Mouse (Mus musculus): ENCODE data around the gene Cx3cr1.

The Cx3cr1 gene

DNA sequence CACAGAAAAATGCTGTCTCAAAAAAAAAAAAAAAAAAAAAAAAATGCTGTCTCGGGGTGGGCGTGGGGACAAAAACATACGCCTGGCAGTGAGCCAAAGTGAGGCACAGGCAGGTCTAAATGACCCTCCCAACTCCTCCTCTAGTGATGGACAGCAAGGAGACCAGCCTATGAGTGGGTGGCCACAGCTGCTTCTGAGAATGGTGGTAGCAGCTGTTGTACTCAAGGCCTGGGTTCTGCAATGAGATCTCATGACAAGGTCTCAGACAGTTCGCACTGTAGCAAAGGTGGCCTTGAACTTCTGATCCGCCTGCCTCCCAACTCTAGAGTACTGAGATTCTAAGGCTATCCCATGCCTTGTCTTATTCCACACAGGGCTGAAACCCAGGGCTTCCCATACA, 128.3 kb downstream of the Cx3cr1 start:
- DNase-seq (ENCODE audit: low spot score in 2 of 2): peak in 1 of 2 experiments; percentile 3

GRCm38 (mm10) chr9:119939646-119940045, 130.0 kb downstream of the Cx3cr1 start:
- DNase-seq (ENCODE audit: low spot score in 2 of 2): no peak

DNA sequence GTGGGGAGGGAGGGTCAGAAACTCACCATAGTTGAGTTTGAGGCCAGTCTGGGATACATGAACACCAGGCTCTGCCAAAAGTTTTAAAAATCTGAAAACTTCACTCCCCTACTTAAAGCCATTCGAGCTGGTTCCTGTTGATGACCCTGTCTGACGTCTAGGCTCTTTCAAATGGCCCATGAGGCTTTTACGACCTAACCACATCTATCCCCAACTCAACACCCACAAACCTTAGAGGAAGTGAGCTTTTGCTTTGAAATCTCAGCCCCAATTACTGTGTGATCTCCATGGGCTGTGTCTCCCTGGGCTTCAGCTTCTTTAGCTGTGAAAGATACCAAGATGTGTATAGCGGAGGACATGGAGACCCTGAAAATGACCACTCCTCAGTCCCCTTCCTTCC, 131.2 kb downstream of the Cx3cr1 start:
- DNase-seq (ENCODE audit: low spot score in 2 of 2): no peak

- DNase-seq (ENCODE audit: low spot score in 2 of 2): peak; percentile 88 to 92
These were observed 132.5 kb downstream of the Cx3cr1 start, which contains the start of the genes Gorasp1 and Ttc21a for GRCm38 (mm10) chr9:119937005-119937773. TSS of gene Gorasp1 (minus strand) at chr9:119937565. TSS of gene Ttc21a (plus strand) at chr9:119937606.

DNA sequence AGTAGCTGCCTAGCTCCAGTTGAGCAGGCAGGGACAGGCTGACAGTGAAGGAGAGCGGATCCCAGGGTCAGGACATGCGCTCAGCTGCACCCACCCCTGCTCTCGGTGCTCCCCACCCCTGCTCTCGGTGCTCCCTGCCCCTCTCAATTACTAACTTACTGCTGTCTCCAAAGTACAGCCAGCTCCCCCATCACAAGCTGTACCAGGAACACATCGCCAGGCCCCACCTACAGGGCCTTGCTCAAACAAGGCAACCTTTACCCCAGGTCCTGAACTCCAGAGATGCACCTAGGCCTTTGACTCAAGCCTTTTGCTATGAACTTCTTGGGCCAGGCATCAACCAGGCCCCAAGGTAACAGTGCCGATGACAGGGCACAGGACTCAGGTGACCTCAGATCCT, 136.0 kb downstream of the Cx3cr1 start:
- DNase-seq (ENCODE audit: low spot score in 2 of 2): no peak

- no peak for DNase-seq (ENCODE audit: low spot score in 2 of 2)
These were observed 137.3 kb downstream of the Cx3cr1 start for GRCm38 (mm10) chr9:119932358-119932757.

GRCm38 (mm10) chr9:119926497-119926896, 143.2 kb downstream of the Cx3cr1 start:
- DNase-seq (ENCODE audit: low spot score in 2 of 2): no peak

GRCm38 (mm10) chr9:119925729-119926128, 143.9 kb downstream of the Cx3cr1 start:
- DNase-seq (ENCODE audit: low spot score in 2 of 2): no peak

DNA sequence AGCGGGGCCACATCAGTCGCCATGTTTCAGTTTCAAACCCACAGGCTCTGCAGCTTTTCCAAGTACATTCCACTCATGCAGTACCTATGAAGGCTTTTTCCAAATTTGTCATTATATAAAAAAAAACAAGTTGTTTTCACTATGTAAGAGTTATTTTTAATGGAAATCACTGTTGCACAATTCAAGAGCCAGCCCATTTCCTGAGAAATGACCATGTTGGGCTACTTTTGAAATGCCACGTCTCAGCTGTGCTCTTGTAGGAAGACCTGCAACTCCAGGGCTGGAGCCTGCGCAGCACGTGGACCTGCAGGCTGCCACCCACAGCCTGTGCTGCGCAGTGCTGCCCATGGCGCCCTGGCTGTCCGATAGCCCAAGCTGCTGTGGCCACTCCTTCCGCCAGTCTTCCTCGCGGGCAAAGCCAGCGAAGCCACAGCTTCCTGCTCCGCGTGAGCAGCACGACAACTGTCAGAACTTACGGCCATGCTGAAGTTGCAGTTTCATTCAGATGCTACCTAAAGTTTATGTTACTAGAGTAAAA, 144.5 kb downstream of the Cx3cr1 start:
- no peak for DNase-seq (ENCODE audit: low spot score in 2 of 2)

GRCm38 (mm10) chr9:119923462-119923861, 146.2 kb downstream of the Cx3cr1 start:
- DNase-seq (ENCODE audit: low spot score in 2 of 2): no peak

GRCm38 (mm10) chr9:119919858-119920257, 149.8 kb downstream of the Cx3cr1 start:
- DNase-seq (ENCODE audit: low spot score in 2 of 2): no peak

DNA sequence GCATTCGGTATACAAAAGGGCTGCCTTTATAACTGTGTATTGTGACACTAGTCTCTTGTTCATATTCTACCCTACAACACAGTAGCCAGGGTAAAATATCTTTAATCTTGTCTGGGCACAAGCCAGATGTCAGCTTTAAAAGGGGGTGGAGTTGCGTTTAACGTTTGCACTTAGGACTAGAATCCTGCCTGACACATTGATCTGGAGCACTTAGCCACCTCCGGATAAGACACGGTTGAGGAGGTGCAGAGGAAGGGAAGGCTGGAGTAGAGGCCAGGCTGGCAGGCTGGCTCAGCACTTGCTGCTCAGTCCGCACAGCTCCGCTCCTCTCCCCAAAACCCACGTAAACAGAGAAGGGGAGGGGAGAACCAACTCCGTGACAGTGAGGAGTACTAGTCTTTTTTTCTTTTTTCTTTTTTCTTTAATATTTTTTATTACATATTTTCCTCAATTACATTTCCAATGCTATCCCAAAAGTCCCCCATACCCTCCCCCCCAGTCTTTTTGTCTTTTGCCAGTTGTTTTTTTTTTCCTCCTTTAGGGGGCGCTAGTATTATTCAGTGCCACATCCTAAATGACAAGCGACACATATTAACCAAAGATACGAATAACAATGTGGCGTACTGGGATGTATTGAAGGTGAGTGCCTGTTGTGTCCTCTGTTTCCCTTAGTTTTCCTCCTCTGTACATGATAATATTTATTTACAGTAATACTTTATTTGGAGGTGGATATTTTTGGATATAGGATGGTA, 156.4 kb downstream of the Cx3cr1 start:
- no peak for DNase-seq (ENCODE audit: low spot score in 2 of 2)

DNA sequence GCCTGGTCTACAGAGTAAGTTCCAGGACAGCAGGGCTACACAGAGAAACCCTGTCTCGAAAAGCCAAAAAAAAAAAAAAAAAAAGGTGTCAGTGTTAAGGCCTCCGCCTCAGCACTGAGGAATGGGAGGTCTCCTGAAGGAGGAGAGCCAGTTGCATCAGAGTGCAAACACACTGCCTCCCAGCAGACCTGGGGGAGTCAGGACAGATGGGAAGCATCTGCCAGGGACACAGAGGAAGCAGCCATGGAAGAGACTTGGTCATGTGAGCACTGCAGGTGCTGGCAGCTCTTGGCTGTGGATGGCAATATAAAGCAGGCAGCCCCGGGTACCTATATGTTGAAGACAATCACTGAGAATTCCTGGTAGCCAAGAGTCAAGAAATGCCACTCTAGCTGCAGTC, 159.7 kb downstream of the Cx3cr1 start:
- DNase-seq (ENCODE audit: low spot score in 2 of 2): no peak

DNA sequence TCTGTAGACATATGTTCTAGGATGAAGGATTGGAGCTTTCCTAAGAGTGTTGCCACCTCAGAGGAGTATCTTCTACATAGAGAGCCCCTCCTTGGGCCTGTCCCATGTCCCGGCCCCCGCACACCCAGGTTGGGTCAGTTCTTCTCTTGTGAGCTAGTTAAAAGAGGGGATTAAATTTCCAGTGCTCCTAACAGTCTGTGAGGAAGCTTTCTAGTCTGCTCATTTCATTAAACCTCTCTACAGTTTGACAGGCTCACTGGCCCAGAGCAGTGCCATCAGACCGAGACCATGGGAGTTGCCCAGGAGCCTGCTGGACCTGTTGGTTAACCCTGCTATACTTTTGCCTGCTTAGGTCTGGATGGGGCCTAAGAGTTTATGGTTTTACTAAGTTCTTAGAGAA, 161.0 kb downstream of the Cx3cr1 start:
- DNase-seq (ENCODE audit: low spot score in 2 of 2): no peak

DNA sequence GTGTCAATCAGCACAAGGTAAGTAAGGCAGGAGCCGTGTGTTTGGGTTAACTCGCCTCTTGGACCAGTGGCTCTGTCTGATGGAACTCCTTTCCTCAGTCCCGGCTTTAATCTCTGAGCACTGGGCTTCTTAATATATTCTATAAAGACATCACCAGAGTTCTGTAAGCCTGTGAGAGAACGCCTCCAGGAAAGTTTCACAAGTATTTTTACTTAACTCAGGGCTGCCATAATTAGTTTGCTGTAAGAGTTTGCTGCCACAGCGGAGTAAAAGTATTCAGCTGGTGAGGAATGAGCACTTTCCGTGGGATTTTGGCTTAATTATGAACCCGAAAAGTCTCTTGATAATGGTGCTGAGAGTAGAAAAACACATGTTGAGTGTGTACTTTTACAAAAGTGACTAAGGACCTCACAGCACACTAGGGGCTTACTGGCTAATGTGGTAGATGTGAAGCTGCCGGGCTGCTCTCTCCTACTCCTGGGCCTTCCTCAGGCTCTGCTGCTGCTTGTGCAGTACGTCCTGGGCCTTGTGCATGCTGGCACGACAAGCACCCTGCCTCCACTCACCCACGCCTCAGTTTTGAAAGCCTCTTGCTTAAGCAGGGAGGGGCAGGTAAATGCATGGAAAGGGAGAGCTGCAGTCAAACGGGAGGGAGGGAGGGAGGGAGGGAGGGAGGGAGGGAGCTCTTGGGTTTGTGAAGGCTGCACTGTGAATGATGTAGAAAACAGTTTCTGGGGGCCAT, 167.1 kb downstream of the Cx3cr1 start:
- no peak for DNase-seq (ENCODE audit: low spot score in 2 of 2)

DNA sequence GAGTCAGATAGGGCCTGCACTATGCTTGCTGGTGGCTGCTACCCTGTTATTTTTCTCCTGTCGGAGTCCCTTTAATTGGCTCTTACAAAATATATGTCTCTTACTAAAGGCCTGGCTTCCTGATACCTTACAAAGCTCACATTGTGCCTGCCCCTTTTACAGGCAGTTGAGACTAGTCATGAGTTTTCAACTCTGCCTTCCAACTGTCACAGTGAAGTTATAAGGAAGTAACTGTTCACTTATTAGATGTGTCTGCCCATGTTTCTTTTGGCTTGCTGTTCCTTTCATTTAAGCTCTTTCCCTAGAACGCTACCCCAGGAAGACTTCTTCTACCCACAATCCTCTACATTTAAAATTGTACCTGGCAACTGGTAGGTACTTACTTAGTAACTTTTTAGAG, 170.2 kb downstream of the Cx3cr1 start:
- DNase-seq (ENCODE audit: low spot score in 2 of 2): no peak

GRCm38 (mm10) chr9:119895040-119895721, 174.5 kb downstream of the Cx3cr1 start:
- peak in 1 of 2 experiments; percentile 51 for DNase-seq (ENCODE audit: low spot score in 2 of 2)

DNA sequence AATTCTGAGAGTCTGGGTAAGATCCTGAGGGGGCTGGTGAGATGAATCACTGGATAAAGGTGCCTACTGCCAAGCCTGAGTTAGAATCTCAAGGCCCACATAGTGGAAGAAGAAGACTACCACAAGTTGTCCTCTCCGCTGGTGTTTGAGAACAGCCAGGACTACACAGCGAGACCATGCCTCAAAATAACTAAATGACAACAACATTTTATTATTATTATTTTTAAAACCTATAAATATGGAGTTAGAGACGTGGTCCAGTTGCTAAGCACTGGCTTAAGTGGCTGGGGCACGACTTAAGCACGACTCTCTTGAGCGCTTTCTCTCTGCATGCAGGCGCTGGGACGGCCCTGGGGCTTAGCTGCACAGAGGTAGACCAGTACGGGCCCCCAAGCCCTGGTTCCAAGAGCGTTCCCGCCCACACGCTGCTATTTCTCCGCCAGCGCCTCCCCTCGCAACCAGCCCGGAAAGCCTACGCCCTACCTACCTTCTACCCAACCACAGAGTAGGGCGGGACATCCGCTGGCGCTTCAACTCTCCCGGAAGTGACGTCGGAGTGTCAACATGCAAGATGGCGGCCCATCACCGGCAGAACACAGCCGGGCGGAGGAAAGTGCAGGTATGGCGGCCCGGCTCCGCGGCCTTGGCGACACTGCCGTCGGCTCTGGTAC, 175.2 kb downstream of the Cx3cr1 start, which contains the start of gene Wdr48:
Wdr48 (plus strand) TSS at position 540 of the 671 bp plus-strand sequence.
- DNase-seq (ENCODE audit: low spot score in 2 of 2): peak; percentile 95 to 96

GRCm38 (mm10) chr9:119893881-119894280, 175.8 kb downstream of the Cx3cr1 start:
- no peak for DNase-seq (ENCODE audit: low spot score in 2 of 2)

- DNase-seq (ENCODE audit: low spot score in 2 of 2): no peak
These were observed 179.0 kb downstream of the Cx3cr1 start for GRCm38 (mm10) chr9:119890692-119891091.

GRCm38 (mm10) chr9:119889446-119889845, 180.2 kb downstream of the Cx3cr1 start:
- no peak for DNase-seq (ENCODE audit: low spot score in 2 of 2)
